In the genomic region with DNA sequence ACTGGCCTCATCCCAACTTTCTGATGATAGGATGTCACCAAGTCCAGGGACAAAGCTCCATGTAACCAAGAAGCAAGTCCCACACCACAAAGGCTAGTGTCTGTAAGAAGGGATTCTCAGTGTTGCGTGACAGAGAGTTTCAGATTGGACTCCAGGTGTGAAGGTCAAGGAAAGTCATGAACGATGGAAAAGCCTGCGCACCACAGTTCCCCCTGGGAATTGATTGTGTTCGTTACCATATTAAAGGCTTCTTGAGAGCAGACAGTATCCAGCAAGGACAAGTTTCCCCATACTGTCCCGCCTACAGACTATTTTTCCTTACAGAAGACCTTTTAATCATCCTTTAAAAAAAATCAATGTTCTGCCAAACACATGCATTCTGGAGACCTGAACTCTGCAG, we compare ENCODE assay signal across 25 mouse cellular contexts.
"Had no signal": no experiment of that assay in that cellular context is flagged by ENCODE, and none has a peak within 500 bp of the region (broad histone marks: within the 10 kb centered on the region; RNA-seq: fewer than 3 reads in every experiment).

No protein-coding gene starts in this region.

- H3K9ac ChIP-seq: heart, embryonic 13.5 days; heart, embryonic 15.5 days; hindbrain, embryonic 13.5 days; hindbrain, embryonic 15.5 days; kidney, embryonic 15.5 days; liver, embryonic 12.5 days; liver, embryonic 14.5 days had no signal

- H3K4me1 ChIP-seq: heart, embryonic 13.5 days; heart, embryonic 15.5 days; kidney, embryonic 15.5 days; liver, embryonic 12.5 days had no signal

- H3K27me3 ChIP-seq: heart, embryonic 13.5 days; heart, embryonic 15.5 days; hindbrain, embryonic 13.5 days; hindbrain, embryonic 15.5 days; kidney, embryonic 15.5 days; liver, embryonic 12.5 days had no signal

- ATAC-seq: hindbrain, postnatal 0 days; intestine, embryonic 16.5 days; liver, embryonic 12.5 days had no signal

- H3K9me3 ChIP-seq: heart, embryonic 13.5 days; heart, embryonic 15.5 days; hindbrain, embryonic 13.5 days; hindbrain, embryonic 15.5 days; kidney, embryonic 15.5 days; liver, embryonic 12.5 days had no signal

- H3K27ac ChIP-seq: gastrocnemius, adult 2 months; heart, adult 2 months; heart, embryonic 13.5 days; heart, embryonic 15.5 days; hindbrain, embryonic 13.5 days; hindbrain, embryonic 15.5 days; hindbrain, postnatal 0 days; kidney, embryonic 15.5 days; kidney, postnatal 0 days; layer of hippocampus, adult 2 months; left cerebral cortex, adult 2 months; liver, embryonic 12.5 days; liver, embryonic 14.5 days had no signal

- H3K4me3 ChIP-seq: gastrocnemius, adult 2 months; heart, adult 2 months; heart, embryonic 13.5 days; heart, embryonic 15.5 days; hindbrain, embryonic 13.5 days; hindbrain, embryonic 15.5 days; kidney, embryonic 15.5 days; layer of hippocampus, adult 2 months; left cerebral cortex, adult 2 months; liver, embryonic 12.5 days had no signal

- H3K36me3 ChIP-seq: heart, embryonic 13.5 days; heart, embryonic 15.5 days; hindbrain, embryonic 13.5 days; hindbrain, embryonic 15.5 days; kidney, embryonic 15.5 days; liver, embryonic 12.5 days had no signal

- DNase-seq: gastrocnemius, adult 2 months; gastrocnemius, postnatal 10 days; gastrocnemius, postnatal 25 days; heart, adult 2 months; heart, postnatal 14 days; heart, postnatal 36 days; kidney, adult 11 months; kidney, adult 2 months; kidney, adult 9 months; kidney, postnatal 14 days; kidney, postnatal 36 days; liver had no signal

- H3K4me2 ChIP-seq: heart, embryonic 11.5 days; heart, embryonic 13.5 days; heart, embryonic 15.5 days; hindbrain, embryonic 13.5 days; hindbrain, embryonic 15.5 days; kidney, embryonic 15.5 days; liver, embryonic 12.5 days had no signal
